Mouse (Mus musculus) midbrain, embryonic 13.5 days (tissue): Measurements from ENCODE around the gene Olfr1191-ps1. TPM values are rescaled to one million over a fixed set of nuclear protein-coding genes. Genes with fewer than 3 reads are reported as not detected.
"Not testable (repeated sequence)": the region's sequence is repeated elsewhere in the genome, so short reads cannot be mapped to it uniquely, and the experiment has no call there.

Experiments
- ATAC-seq: fragments of 200-750 bp; cut with Nextera tagmentation; 2 replicates; pipeline ENCODE4 v1.8.0; 2017; ENCODE audit warnings: mild to moderate bottlenecking, moderate TSS enrichment, moderate library complexity
- H3K27ac ChIP-seq: fragments of 300-500 bp; sonication (generic); 2 replicates; pipeline ENCODE4 v1.5.1; 2015; ENCODE audit warnings: inconsistent platforms, mild to moderate bottlenecking, moderate library complexity
- H3K27me3 ChIP-seq: fragments of 300-500 bp; sonication (generic); 2 replicates; pipeline ENCODE4 v1.6.1; 2015; ENCODE audit warnings: mild to moderate bottlenecking, inconsistent platforms
- H3K36me3 ChIP-seq: fragments of 300-500 bp; sonication (generic); 2 replicates; pipeline ENCODE4 v1.6.1; 2015; ENCODE audit warnings: mild to moderate bottlenecking, inconsistent platforms
- H3K4me1 ChIP-seq: fragments of 300-500 bp; sonication (generic); replicated peaks from 2 replicates; pipeline ENCODE4 v1.6.1; 2015; ENCODE audit warnings: inconsistent platforms
- H3K4me2 ChIP-seq: fragments of 300-500 bp; sonication (generic); replicated peaks from 2 replicates; pipeline ENCODE4 v1.6.1; 2015; ENCODE audit warnings: moderate library complexity, mild to moderate bottlenecking, inconsistent platforms
- H3K4me3 ChIP-seq: fragments of 300-500 bp; sonication (generic); replicated peaks from 2 replicates; pipeline ENCODE4 v1.5.1; 2015; ENCODE audit warnings: mild to moderate bottlenecking, inconsistent platforms
- H3K9ac ChIP-seq: fragments of 300-500 bp; sonication (generic); replicated peaks from 2 replicates; pipeline ENCODE4 v1.6.1; 2015; ENCODE audit warnings: mild to moderate bottlenecking, inconsistent platforms
- H3K9me3 ChIP-seq: fragments of 300-500 bp; sonication (generic); 2 replicates; pipeline ENCODE4 v1.6.1; 2016; ENCODE audit warnings: mild to moderate bottlenecking, inconsistent platforms
- WGBS: fragments of 180-500 bp; shearing (Covaris S2); methylation state at CpG from one replicate; pipeline ENCODE4 v1.1.7; 2015; 5-methylcytosine and 5-hydroxymethylcytosine counted together
- polyA plus RNA-seq: library from polyadenylated mRNA; unstranded; fragments of >200 nt; fragmentation: Nextera tagmentation; extraction: Ambion mirVana; gene quantifications from 2 replicates; pipeline ENCODE4 v1.2.1, GENCODE M21; 2015

The Olfr1191-ps1 gene
- polyA plus RNA-seq: not detected in 2 replicates

DNA sequence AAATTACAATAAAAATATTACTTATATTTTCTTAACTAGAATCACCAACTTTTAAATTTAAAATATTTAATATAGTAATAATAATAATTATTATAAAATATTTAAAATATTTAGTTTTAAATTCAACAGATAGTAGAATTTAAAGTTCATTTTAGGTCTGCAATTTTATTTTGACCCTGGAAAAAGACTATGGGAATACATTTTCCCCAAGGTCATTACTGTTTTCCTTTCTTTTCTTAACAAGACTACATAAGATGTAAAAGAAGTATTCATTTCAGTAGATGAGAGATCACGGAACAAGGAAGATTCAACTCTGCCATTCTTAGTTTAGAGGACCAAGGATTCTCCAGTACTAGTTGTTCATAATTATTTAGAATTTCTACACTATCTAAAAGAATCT is at the start of gene Olfr1191-ps1:
Olfr1191-ps1 (plus strand) TSS at position 301 of the 400 bp plus-strand sequence.
- H3K9me3 ChIP-seq, H3K9ac ChIP-seq, H3K27ac ChIP-seq, H3K4me3 ChIP-seq, H3K27me3 ChIP-seq, H3K36me3 ChIP-seq, ATAC-seq, H3K4me1 ChIP-seq, H3K4me2 ChIP-seq: not testable (repeated sequence)
- WGBS: 94% methylated on average over 1 of the region's 1 CpGs

DNA sequence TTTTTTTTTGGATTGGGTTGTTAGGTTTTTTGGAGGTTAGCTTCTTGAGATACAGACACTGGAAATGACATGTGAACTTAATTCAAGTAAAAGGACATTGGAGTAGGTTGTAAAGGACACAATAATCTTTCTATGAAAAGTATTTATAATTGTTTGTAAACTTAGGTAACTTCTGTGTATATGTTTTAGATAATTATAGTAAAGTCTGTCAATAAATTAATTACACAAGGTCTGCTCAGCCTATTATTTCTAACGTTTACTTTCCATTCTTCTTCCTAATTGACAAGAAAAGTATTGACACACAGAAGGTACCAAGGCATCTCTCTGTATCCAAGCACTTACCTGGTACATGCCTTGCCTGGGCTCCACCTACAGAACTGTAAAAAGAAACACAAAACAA is 7.9 kb downstream of the Olfr1191-ps1 start, which contains the start of gene Olfr1192-ps1:
Olfr1192-ps1 (plus strand) TSS at position 301 of the 400 bp plus-strand sequence.
- H3K9me3 ChIP-seq: no peaks in the 10 kb centered on the region
- no peak within 1 kb of the TSS for H3K4me2 ChIP-seq
- 47% methylated on average over 1 of the region's 1 CpGs for WGBS
- no peak within 1 kb of the TSS for H3K27ac ChIP-seq
- H3K27me3 ChIP-seq: no peaks in the 10 kb centered on the region
- no peak for ATAC-seq
- H3K4me3 ChIP-seq: no peak within 1 kb of the TSS
- no peak within 1 kb of the TSS for H3K9ac ChIP-seq
- no peaks in the 10 kb centered on the region for H3K4me1 ChIP-seq
- no peaks in the 10 kb centered on the region for H3K36me3 ChIP-seq

DNA sequence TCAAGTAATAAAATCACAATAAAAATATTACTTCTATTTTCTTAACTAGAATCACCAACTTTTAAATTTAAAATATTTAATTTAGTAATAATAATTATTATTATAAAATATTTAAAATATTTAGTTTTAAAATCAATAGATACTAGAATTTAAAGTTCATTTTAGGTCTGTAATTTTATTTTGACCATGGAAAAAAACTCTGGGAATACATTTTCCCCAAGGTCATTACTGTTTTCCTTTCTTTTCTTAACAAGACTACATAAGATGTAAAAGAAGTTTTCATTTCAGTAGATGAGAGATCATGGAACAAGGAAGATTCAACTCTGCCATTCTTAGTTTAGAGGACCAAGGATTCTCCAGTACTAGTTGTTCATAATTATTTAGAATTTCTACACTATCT is 35.0 kb downstream of the Olfr1191-ps1 start, which contains the start of gene Olfr1193:
Olfr1193 (plus strand) TSS at position 301 of the 400 bp plus-strand sequence.
- ATAC-seq, H3K4me2 ChIP-seq, H3K9ac ChIP-seq, H3K27me3 ChIP-seq, H3K27ac ChIP-seq, H3K4me3 ChIP-seq, H3K4me1 ChIP-seq, H3K36me3 ChIP-seq, H3K9me3 ChIP-seq: not testable (repeated sequence)

DNA sequence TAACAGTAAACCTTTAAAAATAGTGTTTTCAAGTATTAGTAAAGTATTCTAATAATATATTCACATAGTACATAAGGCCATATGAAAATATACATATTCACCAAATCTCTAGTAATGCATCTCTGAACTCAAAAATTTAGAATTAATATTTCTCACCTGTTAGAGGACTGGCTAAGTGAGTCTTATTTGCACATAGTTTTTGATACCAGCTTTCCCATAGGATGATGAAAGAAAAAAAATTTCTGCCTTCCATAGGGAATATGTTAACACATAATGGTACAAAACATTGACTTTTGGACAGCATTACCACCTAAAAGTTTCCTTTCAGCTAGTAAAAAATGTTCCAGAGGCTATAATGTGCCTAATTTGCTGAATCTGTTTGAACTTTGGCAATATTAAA is 48.7 kb downstream of the Olfr1191-ps1 start, which contains the start of gene Olfr1195:
Olfr1195 (minus strand) TSS at position 101 of the 400 bp plus-strand sequence.
- Histone ChIP-seq H3K4me3 (no peak within 1 kb of the TSS), H3K36me3 (no peaks in the 10 kb centered on the region), H3K9ac (no peak within 1 kb of the TSS), H3K27ac (no peak within 1 kb of the TSS), H3K9me3 (no peaks in the 10 kb centered on the region), H3K27me3 (no peaks in the 10 kb centered on the region), H3K4me2 (no peak within 1 kb of the TSS), H3K4me1 (no peaks in the 10 kb centered on the region)
- no peak for ATAC-seq

Other genes starting within 250 kb of the Olfr1191-ps1 start
- not detected in 2 replicates for gene Olfr1179, start 234.1 kb upstream of the Olfr1191-ps1 start, polyA plus RNA-seq
- gene Olfr1180, start 221.4 kb upstream of the Olfr1191-ps1 start, polyA plus RNA-seq: not detected in 2 replicates
- not detected in 2 replicates for gene Olfr1181, start 214.4 kb upstream of the Olfr1191-ps1 start, polyA plus RNA-seq
- not detected in 2 replicates for gene Gm13757, start 191.4 kb upstream of the Olfr1191-ps1 start, polyA plus RNA-seq
- not detected in 2 replicates for gene Olfr1183, start 185.7 kb upstream of the Olfr1191-ps1 start, polyA plus RNA-seq
- not detected in 2 replicates for gene Olfr1184, start 156.9 kb upstream of the Olfr1191-ps1 start, polyA plus RNA-seq
- gene Olfr1185-ps1, start 147.2 kb upstream of the Olfr1191-ps1 start, polyA plus RNA-seq: not detected in 2 replicates
- not detected in 2 replicates for gene Olfr1186, start 122.0 kb upstream of the Olfr1191-ps1 start, polyA plus RNA-seq
- gene Olfr1188, start 83.6 kb upstream of the Olfr1191-ps1 start, polyA plus RNA-seq: not detected in 2 replicates
- not detected in 2 replicates for gene Olfr1189, start 54.1 kb upstream of the Olfr1191-ps1 start, polyA plus RNA-seq
- gene Olfr1192-ps1, start 8.0 kb downstream of the Olfr1191-ps1 start, polyA plus RNA-seq: not detected in 2 replicates
- gene Olfr1193, start 35.1 kb downstream of the Olfr1191-ps1 start, polyA plus RNA-seq: not detected in 2 replicates
- not detected in 2 replicates for gene Olfr1195, start 48.6 kb downstream of the Olfr1191-ps1 start, polyA plus RNA-seq
- gene Olfr1196, start 64.1 kb downstream of the Olfr1191-ps1 start, polyA plus RNA-seq: 0.11 TPM in 1 of 2 replicates, not detected in the other
- gene Olfr1197, start 91.8 kb downstream of the Olfr1191-ps1 start, polyA plus RNA-seq: not detected in 2 replicates
- gene Olfr1198, start 110.8 kb downstream of the Olfr1191-ps1 start, polyA plus RNA-seq: not detected in 2 replicates
- not detected in 2 replicates for gene Olfr1199, start 119.9 kb downstream of the Olfr1191-ps1 start, polyA plus RNA-seq
- gene Olfr1200, start 129.9 kb downstream of the Olfr1191-ps1 start, polyA plus RNA-seq: not detected in 2 replicates
- not detected in 2 replicates for gene Olfr1201, start 152.5 kb downstream of the Olfr1191-ps1 start, polyA plus RNA-seq
- not detected in 2 replicates for gene Olfr1202, start 174.0 kb downstream of the Olfr1191-ps1 start, polyA plus RNA-seq
- not detected in 2 replicates for gene Olfr1205, start 189.2 kb downstream of the Olfr1191-ps1 start, polyA plus RNA-seq
- gene Olfr1204, start 208.8 kb downstream of the Olfr1191-ps1 start, polyA plus RNA-seq: not detected in 2 replicates
- not detected in 2 replicates for gene Olfr1206, start 222.7 kb downstream of the Olfr1191-ps1 start, polyA plus RNA-seq